Mouse (Mus musculus) thymus, adult 2 months (tissue): Measurements from ENCODE around the gene Ctps2. TPM values are rescaled to one million over a fixed set of nuclear protein-coding genes. Genes with fewer than 3 reads are reported as not detected.

Experiments used
- DNase-seq: peaks from one replicate; pipeline ENCODE4 v3.0.0; 2021
- H3K27ac ChIP-seq: fragments of 200-500 bp; 2 replicates; pipeline ENCODE4 v1.5.1; 2012; ENCODE audit warnings: low read length, control low read depth; ENCODE audit not compliant: control insufficient read depth, insufficient read depth
- H3K27me3 ChIP-seq: fragments of 200-500 bp; 2 replicates; pipeline ENCODE4 v1.6.1; 2012; ENCODE audit warnings: mild to moderate bottlenecking, low read length, moderate library complexity, mixed read lengths; ENCODE audit not compliant: control insufficient read depth, insufficient read depth
- H3K36me3 ChIP-seq: fragments of 200-500 bp; 2 replicates; pipeline ENCODE4 v1.6.1; 2012; ENCODE audit warnings: mild to moderate bottlenecking, low read length, moderate library complexity; ENCODE audit not compliant: control insufficient read depth, insufficient read depth
- H3K4me1 ChIP-seq: fragments of 200-500 bp; replicated peaks from 2 replicates; pipeline ENCODE4 v1.6.1; 2012; ENCODE audit warnings: low read length; ENCODE audit not compliant: control insufficient read depth, insufficient read depth
- H3K4me3 ChIP-seq: fragments of 200-500 bp; 2 replicates; pipeline ENCODE4 v1.5.1; 2012; ENCODE audit warnings: mild to moderate bottlenecking, low read length, control low read depth, moderate library complexity; ENCODE audit not compliant: control insufficient read depth, insufficient read depth
- CTCF ChIP-seq: fragments of 200-500 bp; IDR thresholded peaks from 2 replicates; pipeline ENCODE4 v1.5.1; 2012; ENCODE audit warnings: mild to moderate bottlenecking, control low read depth, low read length, moderate library complexity, borderline replicate concordance; ENCODE audit not compliant: control insufficient read depth, poor library complexity, insufficient read depth; ENCODE audit errors: extremely low read depth
- POLR2A ChIP-seq: fragments of 200-500 bp; IDR thresholded peaks from 2 replicates; pipeline ENCODE4 v1.6.1; 2012; ENCODE audit warnings: mild to moderate bottlenecking, low read length, control low read depth, moderate library complexity; ENCODE audit not compliant: control insufficient read depth, poor library complexity, insufficient read depth; ENCODE audit errors: extremely low read depth
- WGBS: fragments of 180-500 bp; shearing (Covaris S2); methylation state at CpG from one replicate; pipeline ENCODE4 v1.1.7; 2018; 5-methylcytosine and 5-hydroxymethylcytosine counted together
- polyA plus RNA-seq: library from polyadenylated mRNA; depleted of rRNA; stranded (reverse); fragments of >200 nt; gene quantifications from 2 replicates; pipeline ENCODE4 v1.2.3, GENCODE M21; 2012

Gene Ctps2
- polyA plus RNA-seq, 1 experiment, result 17.0 TPM

DNA sequence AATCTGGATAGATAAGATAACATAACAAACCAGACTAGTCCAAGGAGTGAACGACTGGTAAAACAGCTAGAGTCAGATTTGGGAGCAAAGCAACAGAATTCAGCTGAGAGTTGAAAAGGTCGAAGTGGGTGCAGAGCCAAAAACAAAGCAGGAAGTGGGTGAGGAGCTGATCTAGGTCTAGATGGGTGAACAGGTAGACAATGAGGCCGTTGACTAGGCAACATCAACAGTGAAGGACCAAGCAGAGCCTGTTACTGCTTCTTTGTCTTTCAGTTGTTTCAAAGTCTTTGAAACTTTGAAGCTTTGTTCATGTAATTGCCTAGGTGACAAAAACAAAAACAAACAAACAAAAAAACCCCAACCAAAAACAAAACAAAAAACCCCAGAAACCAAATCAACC, 75.2 kb downstream of the Ctps2 start:
- Histone ChIP-seq H3K4me1 (no peaks in the 10 kb centered on the region), H3K27ac (no peak overlapping the region), H3K4me3 (no peak overlapping the region), H3K36me3 (no peaks in the 10 kb centered on the region), H3K27me3 (no peaks in the 10 kb centered on the region)
- TF ChIP-seq CTCF, result no peak
- no peak for TF ChIP-seq POLR2A
- no peak for DNase-seq
- WGBS, result 84% methylated on average over 3 of the region's 3 CpGs

DNA sequence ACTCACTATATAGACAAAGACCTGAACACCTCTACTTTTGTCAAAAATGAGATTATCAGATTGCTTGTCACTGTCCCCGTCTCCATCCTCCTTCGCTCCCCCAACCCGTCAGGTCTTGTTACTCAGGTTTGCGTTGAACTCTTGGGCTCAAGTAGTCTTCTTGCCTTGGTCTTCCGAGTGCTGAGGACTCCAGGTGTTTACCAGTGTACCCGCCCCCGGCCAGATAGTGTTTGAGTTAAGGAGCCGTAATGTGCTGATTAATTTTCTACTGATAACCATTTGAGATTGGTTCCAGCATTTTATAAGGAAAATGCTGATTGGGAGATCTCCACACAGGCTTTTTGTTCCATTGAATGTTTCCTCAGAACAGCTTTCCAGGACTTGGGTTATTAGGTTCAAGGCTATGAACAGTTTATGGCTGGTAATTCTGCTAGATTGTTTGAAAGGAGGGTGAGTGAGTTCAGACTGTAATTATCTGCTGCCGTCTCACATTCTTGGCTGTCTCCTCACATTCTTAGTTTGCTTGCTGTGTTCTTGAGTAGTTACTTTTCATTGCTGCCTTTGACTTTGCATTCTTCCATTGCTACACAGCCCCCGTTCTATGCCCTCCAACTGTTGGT, 85.9 kb downstream of the Ctps2 start:
- no peak for DNase-seq
- TF ChIP-seq CTCF (no peak), POLR2A (no peak)
- H3K4me1 ChIP-seq, result no peaks in the 10 kb centered on the region
- H3K27ac ChIP-seq, result no peak overlapping the region
- no peaks in the 10 kb centered on the region for H3K27me3 ChIP-seq
- H3K36me3 ChIP-seq, result no peaks in the 10 kb centered on the region
- no peak overlapping the region for H3K4me3 ChIP-seq
- 96% methylated on average over 10 of the region's 10 CpGs for WGBS

- TF ChIP-seq CTCF (no peak), POLR2A (no peak)
- Histone ChIP-seq H3K4me1 (no peaks in the 10 kb centered on the region), H3K27ac (no peak overlapping the region), H3K36me3 (no peaks in the 10 kb centered on the region), H3K4me3 (no peak overlapping the region), H3K27me3 (no peaks in the 10 kb centered on the region)
- WGBS, result 93% methylated on average over 4 of the region's 4 CpGs
- no peak for DNase-seq
Observed at GRCm38 (mm10) chrX:162991396-162991795, 90.4 kb downstream of the Ctps2 start.

- no peak for TF ChIP-seq POLR2A
- no peak for TF ChIP-seq CTCF
- 92% methylated on average over 3 of the region's 3 CpGs for WGBS
- Histone ChIP-seq H3K4me1 (no peaks in the 10 kb centered on the region), H3K27ac (no peak overlapping the region), H3K36me3 (no peaks in the 10 kb centered on the region), H3K4me3 (no peak overlapping the region), H3K27me3 (no peaks in the 10 kb centered on the region)
- DNase-seq, result no peak
Observed at GRCm38 (mm10) chrX:162992121-162992520, 91.1 kb downstream of the Ctps2 start.

DNA sequence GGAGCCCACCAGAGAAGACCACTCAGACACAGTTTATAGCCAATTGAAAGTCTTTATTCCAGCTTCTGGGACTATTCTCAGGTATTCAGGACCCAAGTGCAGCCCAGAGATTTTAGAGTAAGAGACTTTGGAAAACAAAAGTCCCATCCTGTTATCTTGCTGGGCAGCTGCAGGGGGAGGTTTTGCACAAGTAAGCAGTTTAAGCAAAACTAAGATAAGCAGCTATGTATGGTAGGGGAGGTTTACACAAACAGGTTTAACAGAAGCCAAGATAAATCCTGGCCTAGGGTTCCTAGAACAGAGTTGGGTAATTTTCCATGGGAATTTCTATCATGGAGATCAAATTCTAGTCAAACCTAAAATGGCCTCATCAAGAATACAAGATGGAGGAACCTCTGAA, 126.8 kb downstream of the Ctps2 start:
- no peaks in the 10 kb centered on the region for H3K27me3 ChIP-seq
- H3K4me1 ChIP-seq, result no peaks in the 10 kb centered on the region
- DNase-seq, result no peak
- no peak overlapping the region for H3K4me3 ChIP-seq
- H3K27ac ChIP-seq, result no peak overlapping the region
- TF ChIP-seq CTCF (no peak), POLR2A (no peak)
- peaks cover 5% of the 10 kb centered on the region; the same call in 1 of the 2 replicates for H3K36me3 ChIP-seq

GRCm38 (mm10) chrX:163038767-163039166, 137.7 kb downstream of the Ctps2 start:
- Histone ChIP-seq H3K27ac (no peak overlapping the region), H3K27me3 (no peaks in the 10 kb centered on the region), H3K36me3 (no peaks in the 10 kb centered on the region), H3K4me1 (no peaks in the 10 kb centered on the region), H3K4me3 (no peak overlapping the region)
- 84% methylated on average over 3 of the region's 3 CpGs for WGBS
- TF ChIP-seq POLR2A (no peak), CTCF (no peak)
- no peak for DNase-seq

GRCm38 (mm10) chrX:163042771-163043170, 141.7 kb downstream of the Ctps2 start:
- Histone ChIP-seq H3K4me3 (no peak overlapping the region), H3K4me1 (no peaks in the 10 kb centered on the region)
- TF ChIP-seq CTCF (no peak), POLR2A (no peak)

More at GRCm38 (mm10) chrX:163042771-163043170, 141.7 kb downstream of the Ctps2 start:
- Histone ChIP-seq H3K36me3 (no peaks in the 10 kb centered on the region), H3K27ac (no peak overlapping the region), H3K27me3 (no peaks in the 10 kb centered on the region)
- no peak for DNase-seq
- WGBS, result 96% methylated on average over 1 of the region's 1 CpGs
